Mouse (Mus musculus) forebrain, embryonic 16.5 days (tissue): ENCODE measurements around the gene 1700021F05Rik. TPM values are rescaled to one million over a fixed set of nuclear protein-coding genes. Genes with fewer than 3 reads are reported as not detected.

Source experiments
- ATAC-seq: fragments of 200-750 bp; cut with Nextera tagmentation; 2 replicates; pipeline ENCODE4 v1.8.0; 2017; ENCODE audit warnings: mild to moderate bottlenecking, moderate library complexity
- H3K27ac ChIP-seq: fragments of 300-500 bp; sonication (generic); 2 replicates; pipeline ENCODE4 v1.5.1; 2014; ENCODE audit warnings: low read length, control low read depth
- H3K27me3 ChIP-seq: fragments of 300-500 bp; sonication (generic); replicated peaks from 2 replicates; pipeline ENCODE4 v1.6.1; 2014; ENCODE audit warnings: low read length; ENCODE audit not compliant: control insufficient read depth, insufficient read depth
- H3K36me3 ChIP-seq: fragments of 300-500 bp; sonication (generic); 2 replicates; pipeline ENCODE4 v1.6.1; 2014; ENCODE audit not compliant: control insufficient read depth, insufficient read depth
- H3K4me1 ChIP-seq: fragments of 300-500 bp; sonication (generic); replicated peaks from 2 replicates; pipeline ENCODE4 v1.6.1; 2014; ENCODE audit warnings: low read length; ENCODE audit not compliant: control insufficient read depth, insufficient read depth
- H3K4me2 ChIP-seq: fragments of 300-500 bp; sonication (generic); 2 replicates; pipeline ENCODE4 v1.6.1; 2014; ENCODE audit warnings: mild to moderate bottlenecking, low read length, control low read depth
- H3K4me3 ChIP-seq: fragments of 300-500 bp; sonication (generic); replicated peaks from 2 replicates; pipeline ENCODE4 v1.5.1; 2014; ENCODE audit warnings: mild to moderate bottlenecking, low read length, control low read depth
- H3K9ac ChIP-seq: fragments of 300-500 bp; sonication (generic); replicated peaks from 2 replicates; pipeline ENCODE4 v1.6.1; 2014; ENCODE audit warnings: low read depth, low read length, control low read depth
- H3K9me3 ChIP-seq: fragments of 300-500 bp; sonication (generic); 2 replicates; pipeline ENCODE4 v1.6.1; 2016; ENCODE audit warnings: low read length; ENCODE audit not compliant: control insufficient read depth
- WGBS: fragments of 180-500 bp; shearing (Covaris S2); extraction: QIAGEN DNeasy Blood & Tissue Kit; methylation state at CpG from one replicate; pipeline ENCODE4 v1.1.7; 2014; 5-methylcytosine and 5-hydroxymethylcytosine counted together
- polyA plus RNA-seq: library from polyadenylated mRNA; unstranded; fragments of >200 nt; fragmentation: Nextera tagmentation; extraction: Ambion mirVana; gene quantifications from 2 replicates; pipeline ENCODE4 v1.2.1, GENCODE M21; 2015

1700021F05Rik gene
- polyA plus RNA-seq, 1 experiment from 2014 or later = 75.8 TPM

GRCm38 (mm10) chr10:43519977-43520376 lies 20.8 kb downstream of the 1700021F05Rik start:
- no peaks in the 10 kb centered on the region for H3K27me3 ChIP-seq
- no peak overlapping the region for H3K9ac ChIP-seq
- no peak overlapping the region for H3K27ac ChIP-seq
- H3K4me1 ChIP-seq = peaks cover 2% of the 10 kb centered on the region; the same call in 1 of the 2 replicates
- 98% methylated on average over 2 of the region's 2 CpGs for WGBS
- H3K36me3 ChIP-seq = no peaks in the 10 kb centered on the region
- no peak overlapping the region for H3K4me2 ChIP-seq
- H3K9me3 ChIP-seq = no peaks in the 10 kb centered on the region
- no peak overlapping the region for H3K4me3 ChIP-seq
- ATAC-seq = no peak

GRCm38 (mm10) chr10:43518368-43518767 lies 22.4 kb downstream of the 1700021F05Rik start:
- Histone ChIP-seq H3K4me1 (peaks cover 2% of the 10 kb centered on the region; the same call in 1 of the 2 replicates), H3K4me2 (no peak overlapping the region), H3K36me3 (no peaks in the 10 kb centered on the region), H3K27me3 (no peaks in the 10 kb centered on the region), H3K4me3 (no peak overlapping the region), H3K27ac (no peak overlapping the region), H3K9ac (no peak overlapping the region), H3K9me3 (no peaks in the 10 kb centered on the region)
- 76% methylated on average over 13 of the region's 13 CpGs for whole genome bisulfite sequencing
- no peak for ATAC-seq

- ATAC-seq = no peak
- 46% methylated on average over 4 of the region's 4 CpGs for WGBS
- Histone ChIP-seq H3K9me3 (no peaks in the 10 kb centered on the region), H3K4me2 (no peak overlapping the region), H3K4me3 (no peak overlapping the region), H3K9ac (no peak overlapping the region), H3K4me1 (peaks cover 2% of the 10 kb centered on the region; the same call in 1 of the 2 replicates), H3K27ac (no peak overlapping the region), H3K36me3 (no peaks in the 10 kb centered on the region), H3K27me3 (no peaks in the 10 kb centered on the region)
Measured at GRCm38 (mm10) chr10:43517836-43518235, 23.0 kb downstream of the 1700021F05Rik start.

GRCm38 (mm10) chr10:43516992-43517660 lies 23.7 kb downstream of the 1700021F05Rik start:
- H3K4me3 ChIP-seq = no peak overlapping the region
- H3K4me2 ChIP-seq = no peak overlapping the region
- WGBS = 78% methylated on average over 6 of the region's 6 CpGs
- no peak for ATAC-seq
- no peak overlapping the region for H3K9ac ChIP-seq
- H3K4me1 ChIP-seq = peaks cover 2% of the 10 kb centered on the region; the same call in 1 of the 2 replicates
- H3K27ac ChIP-seq = no peak overlapping the region
- H3K27me3 ChIP-seq = no peaks in the 10 kb centered on the region
- no peaks in the 10 kb centered on the region for H3K9me3 ChIP-seq
- H3K36me3 ChIP-seq = no peaks in the 10 kb centered on the region

GRCm38 (mm10) chr10:43512976-43513375 lies 27.8 kb downstream of the 1700021F05Rik start:
- Histone ChIP-seq H3K9me3 (no peaks in the 10 kb centered on the region), H3K9ac (no peak overlapping the region), H3K36me3 (peaks cover 17% of the 10 kb centered on the region), H3K4me3 (no peak overlapping the region), H3K4me1 (peaks cover 2% of the 10 kb centered on the region; the same call in 1 of the 2 replicates), H3K27ac (no peak overlapping the region), H3K4me2 (no peak overlapping the region), H3K27me3 (no peaks in the 10 kb centered on the region)
- 97% methylated on average over 10 of the region's 10 CpGs for WGBS
- no peak for ATAC-seq

- H3K27ac ChIP-seq = no peak overlapping the region
- no peak overlapping the region for H3K9ac ChIP-seq
- no peak overlapping the region for H3K4me3 ChIP-seq
- H3K36me3 ChIP-seq = peaks cover 17% of the 10 kb centered on the region
- H3K9me3 ChIP-seq = no peaks in the 10 kb centered on the region
- H3K4me1 ChIP-seq = no peaks in the 10 kb centered on the region
- no peaks in the 10 kb centered on the region for H3K27me3 ChIP-seq
- 94% methylated on average over 7 of the region's 7 CpGs for WGBS
- H3K4me2 ChIP-seq = no peak overlapping the region
- ATAC-seq = no peak
Measured at GRCm38 (mm10) chr10:43509228-43509627, 31.6 kb downstream of the 1700021F05Rik start.

GRCm38 (mm10) chr10:43507051-43507450 lies 33.7 kb downstream of the 1700021F05Rik start:
- Histone ChIP-seq H3K9me3 (no peaks in the 10 kb centered on the region), H3K27me3 (no peaks in the 10 kb centered on the region), H3K9ac (no peak overlapping the region), H3K4me2 (no peak overlapping the region), H3K36me3 (peaks cover 17% of the 10 kb centered on the region), H3K4me3 (no peak overlapping the region), H3K27ac (no peak overlapping the region), H3K4me1 (0 out of 2 replicates have a peak, but pooled peaks cover 6% of the 10 kb centered on the region)
- WGBS = 63% methylated on average over 4 of the region's 4 CpGs
- ATAC-seq = no peak

- no peak for ATAC-seq
- Histone ChIP-seq H3K27me3 (no peaks in the 10 kb centered on the region), H3K4me2 (no peak overlapping the region), H3K4me1 (0 out of 2 replicates have a peak, but pooled peaks cover 6% of the 10 kb centered on the region), H3K27ac (no peak overlapping the region), H3K36me3 (no peaks in the 10 kb centered on the region), H3K9me3 (no peaks in the 10 kb centered on the region), H3K9ac (no peak overlapping the region), H3K4me3 (no peak overlapping the region)
- 100% methylated on average over 1 of the region's 1 CpGs for WGBS
Measured at GRCm38 (mm10) chr10:43504291-43504690, 36.5 kb downstream of the 1700021F05Rik start.

GRCm38 (mm10) chr10:43502599-43502998 lies 38.2 kb downstream of the 1700021F05Rik start:
- 70% methylated on average over 4 of the region's 4 CpGs for WGBS
- ATAC-seq = peak; percentile 79
- H3K9ac ChIP-seq = no peak overlapping the region
- no peaks in the 10 kb centered on the region for H3K27me3 ChIP-seq
- no peak overlapping the region for H3K4me2 ChIP-seq
- peak overlapping the region; percentile 48; the same call in 1 of the 2 replicates for H3K27ac ChIP-seq
- 0 out of 2 replicates have a peak, but pooled peaks cover 6% of the 10 kb centered on the region for H3K4me1 ChIP-seq
- H3K36me3 ChIP-seq = peaks cover 8% of the 10 kb centered on the region
- H3K4me3 ChIP-seq = no peak overlapping the region
- H3K9me3 ChIP-seq = no peaks in the 10 kb centered on the region
